Mouse (Mus musculus): ENCODE data around the gene Cyfip1. TPM values are rescaled to one million over a fixed set of nuclear protein-coding genes. Genes with fewer than 3 reads are reported as not detected.
"Not testable (repeated sequence)": the region's sequence is repeated elsewhere in the genome, so short reads cannot be mapped to it uniquely, and the experiment has no call there.

Cyfip1 gene
- polyA plus RNA-seq, 1 experiment from 2014 or later: 124 TPM

- 90% methylated on average over 5 of the region's 5 CpGs for WGBS
- Histone ChIP-seq H3K4me1 (no peaks in the 10 kb centered on the region), H3K36me3 (peaks cover 77% of the 10 kb centered on the region), H3K27me3 (no peaks in the 10 kb centered on the region), H3K4me2 (no peak overlapping the region), H3K4me3 (no peak overlapping the region), H3K27ac (no peak overlapping the region), H3K9me3 (no peaks in the 10 kb centered on the region), H3K9ac (no peak overlapping the region)
- no peak for ATAC-seq (ENCODE audit: borderline replicate concordance, extremely low read depth, low FRiP score, low TSS enrichment)
Observed at GRCm38 (mm10) chr7:55903766-55904165, 62.2 kb downstream of the Cyfip1 start.

DNA sequence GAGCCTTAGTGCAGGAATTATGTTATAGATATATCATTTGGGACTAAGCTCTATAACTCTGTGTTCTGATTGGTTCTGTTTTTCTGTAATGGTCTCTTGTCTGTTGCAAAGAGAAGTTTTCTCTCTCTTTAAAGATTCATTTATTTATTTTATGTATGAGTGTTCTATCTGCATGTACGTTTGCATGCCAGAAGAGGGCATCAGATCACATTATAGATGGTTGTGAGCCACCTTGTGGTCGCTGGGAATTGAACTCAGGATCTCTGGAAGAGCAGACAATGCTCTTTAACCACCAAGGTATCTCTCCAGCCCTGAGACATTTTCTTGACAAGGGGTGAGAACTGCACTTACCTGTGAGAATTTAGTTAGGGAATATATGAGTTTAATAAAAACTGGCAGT lies 63.9 kb downstream of the Cyfip1 start:
- Histone ChIP-seq H3K4me3 (no peak overlapping the region), H3K9me3 (no peaks in the 10 kb centered on the region), H3K27me3 (no peaks in the 10 kb centered on the region), H3K27ac (no peak overlapping the region), H3K4me2 (no peak overlapping the region), H3K36me3 (peaks cover 75% of the 10 kb centered on the region), H3K9ac (no peak overlapping the region), H3K4me1 (no peaks in the 10 kb centered on the region)
- no peak for ATAC-seq (ENCODE audit: borderline replicate concordance, extremely low read depth, low FRiP score, low TSS enrichment)
- 75% methylated on average over 2 of the region's 2 CpGs for WGBS

DNA sequence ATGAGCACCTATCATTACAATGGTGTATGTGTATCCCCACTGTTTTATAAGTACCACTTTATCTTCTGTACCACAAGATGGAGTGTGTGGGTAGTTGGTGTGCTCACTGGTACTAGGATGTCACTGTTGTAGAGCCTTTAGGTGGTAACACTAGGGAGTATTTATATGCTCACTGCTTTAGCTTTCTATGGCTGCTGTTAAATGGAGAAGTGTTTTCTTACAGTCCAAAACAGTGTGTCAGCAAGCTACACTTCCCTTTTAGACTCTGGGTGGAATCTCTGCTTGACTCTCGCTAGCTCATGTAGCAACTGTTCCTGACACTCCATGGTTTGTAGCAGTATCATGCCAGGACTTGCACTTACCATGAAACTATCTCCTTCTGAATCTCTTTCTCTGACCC lies 68.0 kb downstream of the Cyfip1 start:
- Histone ChIP-seq H3K27ac (no peak overlapping the region), H3K4me3 (no peak overlapping the region), H3K4me1 (no peaks in the 10 kb centered on the region), H3K36me3 (peaks cover 75% of the 10 kb centered on the region), H3K9me3 (no peaks in the 10 kb centered on the region), H3K9ac (no peak overlapping the region), H3K4me2 (no peak overlapping the region), H3K27me3 (no peaks in the 10 kb centered on the region)
- ATAC-seq (ENCODE audit: borderline replicate concordance, extremely low read depth, low FRiP score, low TSS enrichment): no peak
- 90% methylated on average over 1 of the region's 1 CpGs for WGBS

GRCm38 (mm10) chr7:55910356-55910755 lies 68.8 kb downstream of the Cyfip1 start:
- H3K27ac ChIP-seq: no peak overlapping the region
- no peak overlapping the region for H3K9ac ChIP-seq
- H3K27me3 ChIP-seq: no peaks in the 10 kb centered on the region
- no peak for ATAC-seq (ENCODE audit: borderline replicate concordance, extremely low read depth, low FRiP score, low TSS enrichment)
- H3K4me2 ChIP-seq: no peak overlapping the region
- no peak overlapping the region for H3K4me3 ChIP-seq
- H3K9me3 ChIP-seq: no peaks in the 10 kb centered on the region
- WGBS: 72% methylated on average over 2 of the region's 2 CpGs
- no peaks in the 10 kb centered on the region for H3K4me1 ChIP-seq
- peaks cover 78% of the 10 kb centered on the region for H3K36me3 ChIP-seq

- no peak overlapping the region for H3K4me3 ChIP-seq
- H3K4me1 ChIP-seq: no peaks in the 10 kb centered on the region
- H3K9me3 ChIP-seq: no peaks in the 10 kb centered on the region
- no peak overlapping the region for H3K27ac ChIP-seq
- ATAC-seq (ENCODE audit: borderline replicate concordance, extremely low read depth, low FRiP score, low TSS enrichment): no peak
- no peak overlapping the region for H3K4me2 ChIP-seq
- peaks cover 77% of the 10 kb centered on the region for H3K36me3 ChIP-seq
- WGBS: 81% methylated on average over 8 of the region's 8 CpGs
- H3K27me3 ChIP-seq: no peaks in the 10 kb centered on the region
- no peak overlapping the region for H3K9ac ChIP-seq
Observed at GRCm38 (mm10) chr7:55911371-55911770, 69.8 kb downstream of the Cyfip1 start.

DNA sequence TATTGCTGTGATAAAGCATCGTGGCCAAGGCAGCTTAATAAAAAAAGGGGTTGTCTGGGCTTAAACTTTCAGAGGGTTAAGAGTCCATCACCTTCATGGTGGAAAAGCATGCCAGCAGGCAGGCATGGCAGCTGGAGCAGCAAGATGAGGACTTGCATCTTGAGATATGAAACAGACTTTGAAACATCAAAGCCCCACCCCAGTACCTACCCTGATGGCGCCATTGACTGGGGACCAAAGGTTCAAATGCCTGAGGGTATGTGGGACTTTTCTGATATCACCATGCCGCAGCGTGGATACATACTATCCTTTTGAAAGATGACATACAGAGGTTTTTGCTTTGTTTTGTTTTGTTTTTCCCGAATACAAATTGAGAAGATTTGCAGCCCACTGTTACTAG lies 70.6 kb downstream of the Cyfip1 start:
- H3K36me3 ChIP-seq: peaks cover 82% of the 10 kb centered on the region
- no peaks in the 10 kb centered on the region for H3K4me1 ChIP-seq
- ATAC-seq (ENCODE audit: borderline replicate concordance, extremely low read depth, low FRiP score, low TSS enrichment): no peak

DNA sequence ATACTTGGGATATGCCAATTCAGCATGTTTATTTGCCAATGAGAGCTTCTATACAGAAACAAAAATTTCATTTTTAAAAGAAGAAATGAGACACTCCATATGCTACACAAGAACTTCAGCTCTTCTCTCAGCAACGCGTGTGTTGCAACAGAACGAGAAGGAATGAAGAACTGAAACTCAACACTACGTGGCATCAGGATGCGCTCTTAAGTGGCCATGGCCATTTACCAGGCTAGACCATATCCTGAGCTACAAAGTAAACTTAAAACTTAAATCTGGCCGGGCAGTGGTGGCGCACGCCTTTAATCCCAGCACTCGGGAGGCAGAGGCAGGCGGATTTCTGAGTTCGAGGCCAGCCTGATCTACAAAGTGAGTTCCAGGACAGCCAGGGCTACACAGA lies 76.8 kb downstream of the Cyfip1 start:
- not testable (repeated sequence) for H3K27me3 ChIP-seq; H3K9ac ChIP-seq; ATAC-seq (ENCODE audit: borderline replicate concordance, extremely low read depth, low FRiP score, low TSS enrichment); H3K27ac ChIP-seq; H3K9me3 ChIP-seq; H3K4me1 ChIP-seq; H3K4me3 ChIP-seq; H3K4me2 ChIP-seq
- 93% methylated on average over 11 of the region's 11 CpGs for WGBS
- peaks cover 86% of the 10 kb centered on the region for H3K36me3 ChIP-seq

More for the DNA sequence above, 70.6 kb downstream of the Cyfip1 start:
- Histone ChIP-seq H3K4me3 (no peak overlapping the region), H3K27ac (no peak overlapping the region), H3K9me3 (no peaks in the 10 kb centered on the region), H3K27me3 (no peaks in the 10 kb centered on the region), H3K9ac (no peak overlapping the region), H3K4me2 (no peak overlapping the region)
- 95% methylated on average over 5 of the region's 5 CpGs for WGBS

GRCm38 (mm10) chr7:55927262-55927661 lies 85.7 kb downstream of the Cyfip1 start:
- peaks cover 76% of the 10 kb centered on the region for H3K36me3 ChIP-seq
- no peak overlapping the region for H3K4me3 ChIP-seq
- no peak overlapping the region for H3K27ac ChIP-seq
- no peak overlapping the region for H3K9ac ChIP-seq
- H3K4me1 ChIP-seq: no peaks in the 10 kb centered on the region
- no peak for ATAC-seq (ENCODE audit: borderline replicate concordance, extremely low read depth, low FRiP score, low TSS enrichment)
- no peaks in the 10 kb centered on the region for H3K9me3 ChIP-seq
- H3K4me2 ChIP-seq: no peak overlapping the region
- 92% methylated on average over 4 of the region's 4 CpGs for WGBS
- no peaks in the 10 kb centered on the region for H3K27me3 ChIP-seq

- H3K27ac ChIP-seq: no peak overlapping the region
- WGBS: 83% methylated on average over 2 of the region's 2 CpGs
- no peak overlapping the region for H3K9ac ChIP-seq
- H3K9me3 ChIP-seq: no peaks in the 10 kb centered on the region
- H3K27me3 ChIP-seq: no peaks in the 10 kb centered on the region
- no peak overlapping the region for H3K4me2 ChIP-seq
- no peaks in the 10 kb centered on the region for H3K4me1 ChIP-seq
- no peak overlapping the region for H3K4me3 ChIP-seq
- H3K36me3 ChIP-seq: peaks cover 62% of the 10 kb centered on the region
- no peak for ATAC-seq (ENCODE audit: borderline replicate concordance, extremely low read depth, low FRiP score, low TSS enrichment)
Observed at GRCm38 (mm10) chr7:55928649-55929048, 87.1 kb downstream of the Cyfip1 start.

DNA sequence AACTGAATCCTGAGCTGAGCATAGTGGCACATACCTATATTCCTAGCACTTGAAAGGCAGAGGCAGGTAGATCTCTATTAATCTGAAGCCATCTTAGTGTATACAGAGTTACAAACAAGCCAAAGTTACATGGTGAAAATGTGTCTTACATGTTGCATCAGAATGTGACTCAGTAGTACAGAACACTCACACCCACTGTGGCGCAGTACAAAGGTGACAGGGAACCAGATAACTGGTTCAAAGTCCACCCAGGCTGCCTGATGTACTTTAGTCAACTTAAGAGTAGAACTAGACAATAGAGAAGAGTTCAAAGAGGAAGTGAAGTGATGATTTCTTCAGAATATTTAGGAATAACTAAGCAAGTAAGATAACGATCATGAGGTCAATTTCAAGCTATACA lies 93.5 kb downstream of the Cyfip1 start:
- no peak overlapping the region for H3K9ac ChIP-seq
- H3K27ac ChIP-seq: no peak overlapping the region
- H3K4me1 ChIP-seq: no peaks in the 10 kb centered on the region
- no peak for ATAC-seq (ENCODE audit: borderline replicate concordance, extremely low read depth, low FRiP score, low TSS enrichment)
- H3K9me3 ChIP-seq: no peaks in the 10 kb centered on the region
- no peak overlapping the region for H3K4me2 ChIP-seq
- 90% methylated on average over 2 of the region's 2 CpGs for WGBS
- no peak overlapping the region for H3K4me3 ChIP-seq
- H3K36me3 ChIP-seq: peaks cover 15% of the 10 kb centered on the region
- H3K27me3 ChIP-seq: no peaks in the 10 kb centered on the region

GRCm38 (mm10) chr7:55938341-55938740 lies 96.8 kb downstream of the Cyfip1 start:
- Histone ChIP-seq H3K4me1 (no peaks in the 10 kb centered on the region), H3K9me3 (no peaks in the 10 kb centered on the region), H3K4me3 (no peak overlapping the region), H3K36me3 (no peaks in the 10 kb centered on the region; the same call in 1 of the 2 replicates), H3K4me2 (no peak overlapping the region), H3K9ac (no peak overlapping the region), H3K27ac (no peak overlapping the region), H3K27me3 (no peaks in the 10 kb centered on the region)
- WGBS: 88% methylated on average over 4 of the region's 4 CpGs
- no peak for ATAC-seq (ENCODE audit: borderline replicate concordance, extremely low read depth, low FRiP score, low TSS enrichment)

- WGBS: 97% methylated on average over 2 of the region's 2 CpGs
- H3K27me3 ChIP-seq: no peaks in the 10 kb centered on the region
- H3K9me3 ChIP-seq: no peaks in the 10 kb centered on the region
- no peak overlapping the region for H3K4me3 ChIP-seq
- no peak overlapping the region for H3K27ac ChIP-seq
- no peak overlapping the region for H3K4me2 ChIP-seq
- H3K9ac ChIP-seq: no peak overlapping the region
- H3K4me1 ChIP-seq: peaks cover 5% of the 10 kb centered on the region
- H3K36me3 ChIP-seq: peaks cover 11% of the 10 kb centered on the region
- ATAC-seq (ENCODE audit: borderline replicate concordance, extremely low read depth, low FRiP score, low TSS enrichment): no peak
Observed at GRCm38 (mm10) chr7:55956054-55956453, 114.5 kb downstream of the Cyfip1 start.

- H3K27ac ChIP-seq: no peak overlapping the region
- H3K4me1 ChIP-seq: peaks cover 7% of the 10 kb centered on the region
- no peaks in the 10 kb centered on the region for H3K9me3 ChIP-seq
- peaks cover 11% of the 10 kb centered on the region for H3K36me3 ChIP-seq
- H3K27me3 ChIP-seq: no peaks in the 10 kb centered on the region
- ATAC-seq (ENCODE audit: borderline replicate concordance, extremely low read depth, low FRiP score, low TSS enrichment): no peak
- H3K4me3 ChIP-seq: no peak overlapping the region
- H3K4me2 ChIP-seq: no peak overlapping the region
- 92% methylated on average over 3 of the region's 3 CpGs for WGBS
- H3K9ac ChIP-seq: no peak overlapping the region
Observed at GRCm38 (mm10) chr7:55957178-55957577, 115.6 kb downstream of the Cyfip1 start.
